Mouse (Mus musculus): ENCODE measurements around the gene Acoxl.

Gene Acoxl

GRCm38 (mm10) chr2:128159619-128160125, 321.0 kb downstream of the Acoxl start:
- TF ChIP-seq GATA4 (IDR thresholded peaks at IDR 0.05; ENCODE audit: insufficient replicate concordance, low read length), result no peak

GRCm38 (mm10) chr2:128163177-128163576, 324.5 kb downstream of the Acoxl start:
- no peak for TF ChIP-seq GATA4 (IDR thresholded peaks at IDR 0.05; ENCODE audit: insufficient replicate concordance, low read length)

- TF ChIP-seq GATA4 (IDR thresholded peaks at IDR 0.05; ENCODE audit: insufficient replicate concordance, low read length), result no peak
Observed at GRCm38 (mm10) chr2:128166623-128167423, 328.1 kb downstream of the Acoxl start.

- no peak for TF ChIP-seq GATA4 (IDR thresholded peaks at IDR 0.05; ENCODE audit: insufficient replicate concordance, low read length)
Observed at GRCm38 (mm10) chr2:128167930-128168329, 329.3 kb downstream of the Acoxl start.

- peak; percentile 58; the same call in 1 of the 2 replicates for TF ChIP-seq GATA4 (IDR thresholded peaks at IDR 0.05; ENCODE audit: insufficient replicate concordance, low read length)
Observed at GRCm38 (mm10) chr2:128169486-128169885, 330.8 kb downstream of the Acoxl start.

GRCm38 (mm10) chr2:128169972-128170371, 331.3 kb downstream of the Acoxl start:
- TF ChIP-seq GATA4 (IDR thresholded peaks at IDR 0.05; ENCODE audit: insufficient replicate concordance, low read length), result no peak

- no peak for TF ChIP-seq GATA4 (IDR thresholded peaks at IDR 0.05; ENCODE audit: insufficient replicate concordance, low read length)
Observed at GRCm38 (mm10) chr2:128170614-128171013, 331.9 kb downstream of the Acoxl start.

- TF ChIP-seq GATA4 (IDR thresholded peaks at IDR 0.05; ENCODE audit: insufficient replicate concordance, low read length), result no peak
Observed at GRCm38 (mm10) chr2:128172266-128172665, 333.6 kb downstream of the Acoxl start.

All from liver, adult (tissue).